Comparison of ENCODE assay signal across 10 mouse cellular contexts in genomic region chrX:167357415-167357814, GRCm38 (mm10). TPM values are rescaled to one million over a fixed set of nuclear protein-coding genes. Genes with fewer than 3 reads are reported as not detected.
DNase-seq lines count a peak whose midpoint lies in the region; ATAC-seq and TF ChIP-seq lines count a peak whose summit lies in the region.
"Had no signal": no experiment of that assay in that cellular context is flagged by ENCODE, and none has a peak within 500 bp of the region (broad histone marks: within the 10 kb centered on the region; RNA-seq: fewer than 3 reads in every experiment).

No protein-coding gene starts in this region.

- H3K27ac ChIP-seq in kidney, postnatal 0 days: no peak overlapping the region
- H3K27ac ChIP-seq: limb, embryonic 15.5 days had no signal

- no peak for ATAC-seq in kidney, postnatal 0 days (replicated peaks; ENCODE audit: low FRiP score, low read depth)
- peak; percentile 60 for ATAC-seq in inflammation-experienced regulatory T-cells, adult 6 months
- ATAC-seq: hindbrain, embryonic 16.5 days had no signal

- H3K4me2 ChIP-seq in kidney, postnatal 0 days (ENCODE audit: low read length): no peak overlapping the region
- H3K4me2 ChIP-seq: limb, embryonic 15.5 days had no signal

- TF ChIP-seq CTCF in kidney, postnatal 0 days (IDR thresholded peaks at IDR 0.05; ENCODE audit: low read depth): peak; percentile 59

- no peak overlapping the region for H3K9ac ChIP-seq in kidney, postnatal 0 days (ENCODE audit: low read depth, low read length)
- H3K9ac ChIP-seq: limb, embryonic 15.5 days had no signal

- WGBS in kidney, postnatal 0 days: 70% methylated on average over 2 of the region's 2 CpGs

- no peaks in the 10 kb centered on the region for H3K9me3 ChIP-seq in kidney, postnatal 0 days (replicated peaks; ENCODE audit: low read length)
- H3K9me3 ChIP-seq: limb, embryonic 15.5 days had no signal

- H3K36me3 ChIP-seq in kidney, postnatal 0 days (ENCODE audit: insufficient read depth, low read length): no peaks in the 10 kb centered on the region
- H3K36me3 ChIP-seq: limb, embryonic 15.5 days had no signal

- no peak overlapping the region for H3K4me3 ChIP-seq in kidney, postnatal 0 days (replicated peaks; ENCODE audit: low read depth, low read length)
- H3K4me3 ChIP-seq: limb, embryonic 15.5 days had no signal

- no peaks in the 10 kb centered on the region for H3K4me1 ChIP-seq in kidney, postnatal 0 days (replicated peaks; ENCODE audit: insufficient read depth, low read length)
- H3K4me1 ChIP-seq: limb, embryonic 15.5 days had no signal

- DNase-seq in kidney, postnatal 0 days (ENCODE audit: low spot score): peak; percentile 44
- DNase-seq in kidney, adult 18-20 months: no peak
- peak; percentile 63 for DNase-seq in 3T3-L1 (ENCODE audit: low read depth, low spot score)
- DNase-seq in 416B (ENCODE audit: low read depth): peak; percentile 64
- DNase-seq in cerebellum, postnatal 4 days (ENCODE audit: low spot score in 2 of 2): no peak
- no peak for DNase-seq in right cerebral cortex, adult 18-20 months
- DNase-seq: gastrocnemius, postnatal 10 days had no signal

- H3K27me3 ChIP-seq in kidney, postnatal 0 days (ENCODE audit: insufficient read depth, low read length): no peaks in the 10 kb centered on the region

RNA-seq across cellular contexts. Expression of gene Prps2, which starts 25.1 kb away (rescaled TPM):
- 22.5 and 26.1 TPM in 2 replicates for polyA plus RNA-seq in kidney, postnatal 0 days (2015; fragmentation: Nextera tagmentation; extraction: Ambion mirVana)
- 10 to 100 TPM; 59.6 to 81.4 (median 77.9) TPM for polyA plus RNA-seq in inflammation-experienced regulatory T-cells, adult 6 months (2017; shearing (Covaris generic))

RNA-seq across cellular contexts. Expression of gene Tlr7, which starts 27.1 kb away (rescaled TPM):
- 0.65 and 0.74 TPM in 2 replicates for polyA plus RNA-seq in kidney, postnatal 0 days (2015; fragmentation: Nextera tagmentation; extraction: Ambion mirVana)
- 1 to 10 TPM; 1.6 to 7.8 (median 4.4) TPM for polyA plus RNA-seq in inflammation-experienced regulatory T-cells, adult 6 months (2017; shearing (Covaris generic))

Comparison
In these comparisons a context has a peak if more than half of its experiments do, and no peak if none do; other contexts are left out.
1. DNase-seq: peak in kidney, postnatal 0 days (single experiment), 3T3-L1 (single experiment) and 416B (single experiment); none in kidney, adult 18-20 months (single experiment), cerebellum, postnatal 4 days (0 of 2) and right cerebral cortex, adult 18-20 months (single experiment).